Mouse (Mus musculus): ENCODE data around the gene Cmip. TPM values are rescaled to one million over a fixed set of nuclear protein-coding genes. Genes with fewer than 3 reads are reported as not detected.
A peak's percentile ranks its signal among the peaks of the same experiment; 100 is the strongest.

Cmip gene
- polyA plus RNA-seq, 1 experiment from 2014 or later: 21.6 TPM

DNA sequence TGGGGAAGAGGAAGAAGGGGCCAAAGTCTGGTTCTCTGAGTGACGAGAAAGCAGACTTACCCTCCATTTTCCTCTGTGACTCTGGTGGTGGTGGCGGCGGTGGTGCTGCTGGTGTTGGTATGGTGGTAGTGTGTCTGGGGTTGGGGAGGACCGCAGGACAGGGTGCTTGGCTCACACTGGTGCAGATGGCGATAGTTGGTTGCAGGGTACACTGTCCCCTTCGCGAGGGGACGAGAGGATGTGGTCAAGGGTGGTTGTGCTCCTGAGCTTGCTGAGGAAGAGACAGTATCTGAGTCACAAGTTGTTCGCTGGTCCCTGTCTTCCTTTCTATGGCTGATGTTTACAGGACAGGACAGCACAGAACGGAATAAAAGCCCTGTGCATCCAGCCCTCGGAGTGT is 88.5 kb downstream of the Cmip start:
- Histone ChIP-seq H3K4me3 (ENCODE audit: low read depth, low read length) (no peak overlapping the region), H3K9ac (replicated peaks; ENCODE audit: low read depth, low read length) (no peak overlapping the region), H3K36me3 (ENCODE audit: control insufficient read depth, insufficient read depth, low read length) (no peaks in the 10 kb centered on the region; the same call in 1 of the 2 replicates), H3K27me3 (ENCODE audit: control insufficient read depth, insufficient read depth, low read length) (no peaks in the 10 kb centered on the region), H3K27ac (ENCODE audit: low read length) (no peak overlapping the region), H3K9me3 (ENCODE audit: control insufficient read depth, low read depth, low read length) (no peaks in the 10 kb centered on the region), H3K4me1 (ENCODE audit: control insufficient read depth, insufficient read depth, low read length) (peaks cover 19% of the 10 kb centered on the region), H3K4me2 (replicated peaks; ENCODE audit: low read depth, low read length) (no peak overlapping the region)
- ATAC-seq (ENCODE audit: insufficient number of reproducible peaks, insufficient read depth, low FRiP score, low read depth): no peak
- 89% methylated on average over 11 of the region's 11 CpGs for WGBS

DNA sequence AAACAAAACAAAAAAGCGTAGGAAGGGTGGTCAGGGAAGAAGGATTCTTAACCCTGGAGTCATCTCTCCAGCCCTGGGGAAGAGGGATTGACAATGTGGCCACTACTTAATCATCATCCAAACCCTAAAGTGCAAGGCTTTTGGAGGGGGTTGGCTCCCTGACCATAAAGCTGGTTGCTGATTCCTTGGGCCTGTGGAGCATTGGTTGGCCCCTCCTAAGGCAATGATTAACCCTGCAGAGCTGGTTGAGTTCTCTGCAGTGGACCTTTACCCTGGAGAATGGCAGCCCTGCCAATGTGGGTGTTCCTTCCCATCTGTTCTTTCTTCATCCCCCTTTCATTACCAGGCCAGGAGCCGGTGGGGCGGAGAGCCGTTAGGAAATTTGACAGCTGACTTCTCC is 90.7 kb downstream of the Cmip start:
- Histone ChIP-seq H3K36me3 (ENCODE audit: control insufficient read depth, insufficient read depth, low read length) (no peaks in the 10 kb centered on the region; the same call in 1 of the 2 replicates), H3K9ac (replicated peaks; ENCODE audit: low read depth, low read length) (no peak overlapping the region), H3K9me3 (ENCODE audit: control insufficient read depth, low read depth, low read length) (no peaks in the 10 kb centered on the region), H3K4me1 (ENCODE audit: control insufficient read depth, insufficient read depth, low read length) (peaks cover 17% of the 10 kb centered on the region), H3K27ac (ENCODE audit: low read length) (no peak overlapping the region), H3K4me3 (ENCODE audit: low read depth, low read length) (no peak overlapping the region), H3K4me2 (replicated peaks; ENCODE audit: low read depth, low read length) (no peak overlapping the region), H3K27me3 (ENCODE audit: control insufficient read depth, insufficient read depth, low read length) (no peaks in the 10 kb centered on the region)
- WGBS: 60% methylated on average over 4 of the region's 4 CpGs
- ATAC-seq (ENCODE audit: insufficient number of reproducible peaks, insufficient read depth, low FRiP score, low read depth): peak; percentile 51; the same call in 1 of the 2 replicates

GRCm38 (mm10) chr8:117348718-117349394 is 92.0 kb downstream of the Cmip start:
- Histone ChIP-seq H3K27ac (ENCODE audit: low read length) (no peak overlapping the region; the same call in 1 of the 2 replicates), H3K4me3 (ENCODE audit: low read depth, low read length) (no peak overlapping the region), H3K27me3 (ENCODE audit: control insufficient read depth, insufficient read depth, low read length) (no peaks in the 10 kb centered on the region), H3K9me3 (ENCODE audit: control insufficient read depth, low read depth, low read length) (no peaks in the 10 kb centered on the region), H3K4me1 (ENCODE audit: control insufficient read depth, insufficient read depth, low read length) (peaks cover 13% of the 10 kb centered on the region; the same call in 1 of the 2 replicates), H3K9ac (replicated peaks; ENCODE audit: low read depth, low read length) (no peak overlapping the region), H3K36me3 (ENCODE audit: control insufficient read depth, insufficient read depth, low read length) (no peaks in the 10 kb centered on the region; the same call in 1 of the 2 replicates), H3K4me2 (replicated peaks; ENCODE audit: low read depth, low read length) (no peak overlapping the region)
- ATAC-seq (ENCODE audit: insufficient number of reproducible peaks, insufficient read depth, low FRiP score, low read depth): no peak
- 49% methylated on average over 11 of the region's 11 CpGs for WGBS

DNA sequence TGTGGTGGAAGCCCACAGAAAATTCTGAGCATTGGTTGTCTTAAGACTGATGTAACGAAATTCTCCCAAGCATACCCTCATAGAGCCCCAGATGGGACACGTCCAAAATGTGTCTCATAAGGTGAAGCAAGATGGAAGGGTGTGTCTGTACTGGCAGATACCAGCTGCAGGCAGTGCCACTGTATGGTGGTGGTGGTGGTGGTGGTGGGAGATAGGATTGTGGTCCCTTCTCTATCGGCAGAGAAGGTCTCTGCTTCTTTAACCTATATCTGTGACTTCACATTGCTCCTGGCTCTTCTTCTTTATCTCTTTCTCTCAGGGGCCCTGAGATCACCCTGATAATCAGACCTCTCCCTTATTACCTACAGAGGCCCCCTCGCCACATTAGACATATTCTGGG is 92.7 kb downstream of the Cmip start:
- no peaks in the 10 kb centered on the region; the same call in 1 of the 2 replicates for H3K36me3 ChIP-seq (ENCODE audit: control insufficient read depth, insufficient read depth, low read length)
- no peaks in the 10 kb centered on the region for H3K9me3 ChIP-seq (ENCODE audit: control insufficient read depth, low read depth, low read length)
- ATAC-seq (ENCODE audit: insufficient number of reproducible peaks, insufficient read depth, low FRiP score, low read depth): no peak
- H3K27ac ChIP-seq (ENCODE audit: low read length): no peak overlapping the region
- 89% methylated on average over 4 of the region's 4 CpGs for WGBS
- peaks cover 13% of the 10 kb centered on the region; the same call in 1 of the 2 replicates for H3K4me1 ChIP-seq (ENCODE audit: control insufficient read depth, insufficient read depth, low read length)
- H3K27me3 ChIP-seq (ENCODE audit: control insufficient read depth, insufficient read depth, low read length): no peaks in the 10 kb centered on the region
- no peak overlapping the region for H3K4me3 ChIP-seq (ENCODE audit: low read depth, low read length)
- no peak overlapping the region for H3K4me2 ChIP-seq (replicated peaks; ENCODE audit: low read depth, low read length)
- no peak overlapping the region for H3K9ac ChIP-seq (replicated peaks; ENCODE audit: low read depth, low read length)

DNA sequence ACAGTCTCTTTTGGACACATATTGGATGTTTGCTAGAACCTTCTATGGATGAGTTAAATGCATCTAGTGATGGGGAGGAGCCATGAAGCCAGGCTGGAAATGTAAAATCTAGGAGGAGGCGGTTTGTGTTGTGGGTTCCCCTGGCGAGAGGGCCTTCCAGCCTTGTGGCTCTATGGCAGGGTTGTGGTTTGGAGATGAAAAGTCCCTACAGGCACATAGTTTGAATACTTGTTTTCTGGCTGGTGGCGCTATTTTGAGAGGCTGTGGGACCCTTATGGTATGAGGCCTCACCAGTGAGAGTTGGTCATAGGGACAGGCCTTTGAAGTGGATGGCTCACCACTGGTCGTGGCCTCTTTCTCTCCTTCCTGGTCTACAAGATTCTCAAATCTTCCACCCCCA is 95.2 kb downstream of the Cmip start:
- 92% methylated on average over 4 of the region's 4 CpGs for WGBS
- ATAC-seq (ENCODE audit: insufficient number of reproducible peaks, insufficient read depth, low FRiP score, low read depth): no peak
- no peaks in the 10 kb centered on the region for H3K9me3 ChIP-seq (ENCODE audit: control insufficient read depth, low read depth, low read length)
- no peaks in the 10 kb centered on the region for H3K36me3 ChIP-seq (ENCODE audit: control insufficient read depth, insufficient read depth, low read length)
- H3K4me2 ChIP-seq (replicated peaks; ENCODE audit: low read depth, low read length): no peak overlapping the region
- H3K27ac ChIP-seq (ENCODE audit: low read length): no peak overlapping the region
- no peak overlapping the region for H3K4me3 ChIP-seq (ENCODE audit: low read depth, low read length)
- H3K4me1 ChIP-seq (ENCODE audit: control insufficient read depth, insufficient read depth, low read length): peaks cover 17% of the 10 kb centered on the region; the same call in 1 of the 2 replicates
- H3K27me3 ChIP-seq (ENCODE audit: control insufficient read depth, insufficient read depth, low read length): no peaks in the 10 kb centered on the region
- H3K9ac ChIP-seq (replicated peaks; ENCODE audit: low read depth, low read length): no peak overlapping the region

GRCm38 (mm10) chr8:117355111-117355831 is 98.4 kb downstream of the Cmip start:
- Histone ChIP-seq H3K9ac (replicated peaks; ENCODE audit: low read depth, low read length) (no peak overlapping the region), H3K4me1 (ENCODE audit: control insufficient read depth, insufficient read depth, low read length) (0 out of 2 replicates have a peak, but pooled peaks cover 3% of the 10 kb centered on the region), H3K4me2 (replicated peaks; ENCODE audit: low read depth, low read length) (no peak overlapping the region), H3K27ac (ENCODE audit: low read length) (no peak overlapping the region), H3K36me3 (ENCODE audit: control insufficient read depth, insufficient read depth, low read length) (no peaks in the 10 kb centered on the region), H3K4me3 (ENCODE audit: low read depth, low read length) (no peak overlapping the region), H3K9me3 (ENCODE audit: control insufficient read depth, low read depth, low read length) (no peaks in the 10 kb centered on the region), H3K27me3 (ENCODE audit: control insufficient read depth, insufficient read depth, low read length) (no peaks in the 10 kb centered on the region)
- WGBS: 72% methylated on average over 12 of the region's 12 CpGs
- ATAC-seq (ENCODE audit: insufficient number of reproducible peaks, insufficient read depth, low FRiP score, low read depth): no peak

- Histone ChIP-seq H3K9me3 (ENCODE audit: control insufficient read depth, low read depth, low read length) (no peaks in the 10 kb centered on the region), H3K27me3 (ENCODE audit: control insufficient read depth, insufficient read depth, low read length) (no peaks in the 10 kb centered on the region), H3K9ac (replicated peaks; ENCODE audit: low read depth, low read length) (no peak overlapping the region), H3K4me2 (replicated peaks; ENCODE audit: low read depth, low read length) (no peak overlapping the region), H3K27ac (ENCODE audit: low read length) (no peak overlapping the region), H3K36me3 (ENCODE audit: control insufficient read depth, insufficient read depth, low read length) (no peaks in the 10 kb centered on the region), H3K4me3 (ENCODE audit: low read depth, low read length) (no peak overlapping the region), H3K4me1 (ENCODE audit: control insufficient read depth, insufficient read depth, low read length) (peaks cover 3% of the 10 kb centered on the region; the same call in 1 of the 2 replicates)
- ATAC-seq (ENCODE audit: insufficient number of reproducible peaks, insufficient read depth, low FRiP score, low read depth): no peak
- 68% methylated on average over 13 of the region's 13 CpGs for WGBS
Measured at GRCm38 (mm10) chr8:117356109-117356672, 99.3 kb downstream of the Cmip start.

- Histone ChIP-seq H3K4me1 (ENCODE audit: control insufficient read depth, insufficient read depth, low read length) (peaks cover 18% of the 10 kb centered on the region; the same call in 1 of the 2 replicates), H3K9me3 (ENCODE audit: control insufficient read depth, low read depth, low read length) (no peaks in the 10 kb centered on the region), H3K27ac (ENCODE audit: low read length) (no peak overlapping the region), H3K9ac (replicated peaks; ENCODE audit: low read depth, low read length) (no peak overlapping the region), H3K4me2 (replicated peaks; ENCODE audit: low read depth, low read length) (no peak overlapping the region), H3K36me3 (ENCODE audit: control insufficient read depth, insufficient read depth, low read length) (no peaks in the 10 kb centered on the region), H3K4me3 (ENCODE audit: low read depth, low read length) (no peak overlapping the region), H3K27me3 (ENCODE audit: control insufficient read depth, insufficient read depth, low read length) (no peaks in the 10 kb centered on the region)
- no peak for ATAC-seq (ENCODE audit: insufficient number of reproducible peaks, insufficient read depth, low FRiP score, low read depth)
- 87% methylated on average over 16 of the region's 16 CpGs for WGBS
Measured at GRCm38 (mm10) chr8:117357491-117358467, 100.9 kb downstream of the Cmip start.

Data from stomach, embryonic 14.5 days (tissue).